Mouse (Mus musculus): ENCODE data around the gene Trpc1. TPM values are rescaled to one million over a fixed set of nuclear protein-coding genes. Genes with fewer than 3 reads are reported as not detected.

Gene Trpc1
- polyA plus RNA-seq (2014; fragmentation: Illumina TruSeq; extraction: RNeasy Lipid Tissue Mini Kit (QIAGEN cat#74804); ENCODE audit: low read depth, low replicate concordance) = 6.5 TPM

DNA sequence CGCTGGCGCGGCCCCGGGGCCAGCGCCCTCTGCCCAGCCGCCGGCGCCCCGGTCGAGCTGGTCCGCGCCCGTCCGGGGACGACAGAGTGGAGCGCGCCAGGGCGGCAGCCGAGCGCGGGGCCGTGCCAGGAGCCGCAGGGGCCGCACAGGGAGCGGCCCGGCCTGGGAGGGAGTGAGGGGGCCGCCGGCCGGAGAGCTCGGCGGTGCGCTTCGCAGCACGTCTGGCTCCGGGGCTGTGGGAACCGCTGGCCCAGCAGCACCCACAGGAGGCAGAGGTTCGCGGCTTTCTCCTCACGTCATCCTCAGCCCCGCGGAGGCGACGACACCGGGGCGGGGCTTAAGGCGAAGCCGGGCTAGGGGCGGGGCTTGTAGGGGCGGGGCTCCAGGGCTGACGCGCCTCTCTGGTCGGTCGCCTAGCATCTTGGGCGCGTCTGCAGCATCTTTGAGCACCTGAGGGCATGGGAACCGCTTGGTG is at the start of gene Trpc1:
Gene Trpc1, minus strand, starts transcription at position 339 of the 475 bp plus-strand sequence.

Other genes with a start within 250 kb of the Trpc1 start
- gene U2surp, start 238.4 kb downstream of the Trpc1 start, polyA plus RNA-seq (2014; fragmentation: Illumina TruSeq; extraction: RNeasy Lipid Tissue Mini Kit (QIAGEN cat#74804); ENCODE audit: low read depth, low replicate concordance) = 143 TPM
- 9.4 TPM for gene Paqr9, start 190.7 kb downstream of the Trpc1 start, polyA plus RNA-seq (2014; fragmentation: Illumina TruSeq; extraction: RNeasy Lipid Tissue Mini Kit (QIAGEN cat#74804); ENCODE audit: low read depth, low replicate concordance)
- 1.6 TPM for gene Pcolce2, start 112.8 kb downstream of the Trpc1 start, polyA plus RNA-seq (2014; fragmentation: Illumina TruSeq; extraction: RNeasy Lipid Tissue Mini Kit (QIAGEN cat#74804); ENCODE audit: low read depth, low replicate concordance)
- 0.87 TPM for gene Pls1, start 94.9 kb upstream of the Trpc1 start, polyA plus RNA-seq (2014; fragmentation: Illumina TruSeq; extraction: RNeasy Lipid Tissue Mini Kit (QIAGEN cat#74804); ENCODE audit: low read depth, low replicate concordance)
- gene Atr, start 107.2 kb upstream of the Trpc1 start, polyA plus RNA-seq (2014; fragmentation: Illumina TruSeq; extraction: RNeasy Lipid Tissue Mini Kit (QIAGEN cat#74804); ENCODE audit: low read depth, low replicate concordance) = 36.7 TPM
- gene Xrn1, start 204.4 kb upstream of the Trpc1 start, polyA plus RNA-seq (2014; fragmentation: Illumina TruSeq; extraction: RNeasy Lipid Tissue Mini Kit (QIAGEN cat#74804); ENCODE audit: low read depth, low replicate concordance) = 42.3 TPM